Mouse (Mus musculus) hindbrain, postnatal 0 days (tissue): ENCODE data around the gene Slc7a11. TPM values are rescaled to one million over a fixed set of nuclear protein-coding genes. Genes with fewer than 3 reads are reported as not detected.

Source experiments
- ATAC-seq: fragments of 200-750 bp; cut with Nextera tagmentation; 2 replicates; pipeline ENCODE4 v1.8.0; 2017; ENCODE audit warnings: mild to moderate bottlenecking, moderate TSS enrichment, moderate library complexity
- DNase-seq: peaks from one replicate; pipeline ENCODE4 v3.0.0-alpha.2; 2015; ENCODE audit warnings: low spot score
- H3K27ac ChIP-seq: fragments of 300-500 bp; sonication (generic); 2 replicates; pipeline ENCODE4 v1.5.1; 2014; ENCODE audit warnings: mild to moderate bottlenecking
- H3K27me3 ChIP-seq: fragments of 300-500 bp; sonication (generic); 2 replicates; pipeline ENCODE4 v1.6.1; 2014; ENCODE audit warnings: low read length, mixed read lengths; ENCODE audit not compliant: insufficient read depth
- H3K36me3 ChIP-seq: fragments of 300-500 bp; sonication (generic); 2 replicates; pipeline ENCODE4 v1.6.1; 2014; ENCODE audit warnings: low read length, mixed read lengths; ENCODE audit not compliant: insufficient read depth
- H3K4me1 ChIP-seq: fragments of 300-500 bp; sonication (generic); 2 replicates; pipeline ENCODE4 v1.6.1; 2014; ENCODE audit warnings: antibody characterized with exemption, low read length, mixed read lengths; ENCODE audit not compliant: insufficient read depth
- H3K4me2 ChIP-seq: fragments of 300-500 bp; sonication (generic); 2 replicates; pipeline ENCODE4 v1.6.1; 2014; ENCODE audit warnings: low read depth, mild to moderate bottlenecking, low read length, moderate library complexity, mixed read lengths
- H3K4me3 ChIP-seq: fragments of 300-500 bp; sonication (generic); 2 replicates; pipeline ENCODE4 v1.5.1; 2014; ENCODE audit warnings: low read length
- H3K9ac ChIP-seq: fragments of 300-500 bp; sonication (generic); replicated peaks from 2 replicates; pipeline ENCODE4 v1.6.1; 2014; ENCODE audit warnings: mild to moderate bottlenecking, low read length, moderate library complexity, mixed read lengths
- H3K9me3 ChIP-seq: fragments of 300-500 bp; sonication (generic); 2 replicates; pipeline ENCODE4 v1.6.1; 2016; ENCODE audit warnings: low read length, mixed read lengths
- CTCF ChIP-seq: IDR thresholded peaks from 2 replicates; pipeline ENCODE4 v1.5.1; 2016; ENCODE audit warnings: antibody characterized with exemption, control low read depth, low read depth
- WGBS: fragments of 180-500 bp; shearing (Covaris S2); extraction: QIAGEN DNeasy Blood & Tissue Kit; methylation state at CpG from one replicate; pipeline ENCODE4 v1.1.7; 2014; 5-methylcytosine and 5-hydroxymethylcytosine counted together
- polyA plus RNA-seq: library from polyadenylated mRNA; unstranded; fragments of >200 nt; fragmentation: Nextera tagmentation; extraction: Ambion mirVana; gene quantifications from 2 replicates; pipeline ENCODE4 v1.2.1, GENCODE M21; 2015
- total RNA-seq: library from RNA; depleted of rRNA; stranded (reverse); fragments of >200 nt; gene quantifications from 2 replicates; pipeline ENCODE4 v1.2.3, GENCODE M21; 2014

Gene Slc7a11
- total and polyA plus RNA-seq, 2 experiments from 2014 or later, result 4.8 to 18.0 TPM

GRCm38 (mm10) chr3:50406771-50407170 lies 36.6 kb downstream of the Slc7a11 start:
- Histone ChIP-seq H3K27me3 (no peaks in the 10 kb centered on the region), H3K9me3 (no peaks in the 10 kb centered on the region), H3K4me2 (no peak overlapping the region), H3K9ac (no peak overlapping the region), H3K4me3 (no peak overlapping the region), H3K36me3 (no peaks in the 10 kb centered on the region), H3K4me1 (no peaks in the 10 kb centered on the region), H3K27ac (no peak overlapping the region)
- ATAC-seq (no peak), DNase-seq (no peak)
- no peak for TF ChIP-seq CTCF
- 85% methylated on average over 2 of the region's 2 CpGs for WGBS

GRCm38 (mm10) chr3:50405915-50406314 lies 37.5 kb downstream of the Slc7a11 start:
- H3K9me3 ChIP-seq, result no peaks in the 10 kb centered on the region
- ATAC-seq, result no peak
- no peaks in the 10 kb centered on the region for H3K27me3 ChIP-seq
- H3K9ac ChIP-seq, result no peak overlapping the region
- WGBS, result 91% methylated on average over 3 of the region's 3 CpGs
- no peaks in the 10 kb centered on the region for H3K36me3 ChIP-seq
- no peak overlapping the region for H3K27ac ChIP-seq
- no peak for TF ChIP-seq CTCF
- H3K4me2 ChIP-seq, result no peak overlapping the region
- DNase-seq, result no peak
- no peaks in the 10 kb centered on the region for H3K4me1 ChIP-seq
- H3K4me3 ChIP-seq, result no peak overlapping the region

GRCm38 (mm10) chr3:50388786-50389185 lies 54.6 kb downstream of the Slc7a11 start:
- no peak for DNase-seq
- Histone ChIP-seq H3K9me3 (peaks cover 9% of the 10 kb centered on the region), H3K36me3 (no peaks in the 10 kb centered on the region), H3K4me2 (no peak overlapping the region), H3K27ac (no peak overlapping the region), H3K9ac (no peak overlapping the region), H3K27me3 (no peaks in the 10 kb centered on the region), H3K4me3 (no peak overlapping the region), H3K4me1 (no peaks in the 10 kb centered on the region)
- 70% methylated on average over 6 of the region's 6 CpGs for WGBS
- TF ChIP-seq CTCF, result no peak
- no peak for ATAC-seq

- DNase-seq (no peak), ATAC-seq (no peak)
- TF ChIP-seq CTCF, result no peak
- Histone ChIP-seq H3K4me1 (no peaks in the 10 kb centered on the region), H3K27me3 (no peaks in the 10 kb centered on the region), H3K4me3 (no peak overlapping the region), H3K9ac (no peak overlapping the region), H3K27ac (no peak overlapping the region), H3K36me3 (no peaks in the 10 kb centered on the region), H3K9me3 (peaks cover 9% of the 10 kb centered on the region), H3K4me2 (no peak overlapping the region)
- 51% methylated on average over 9 of the region's 9 CpGs for WGBS
These were observed 55.1 kb downstream of the Slc7a11 start for GRCm38 (mm10) chr3:50388288-50388687.

GRCm38 (mm10) chr3:50387280-50387679 lies 56.1 kb downstream of the Slc7a11 start:
- no peaks in the 10 kb centered on the region for H3K36me3 ChIP-seq
- no peak for DNase-seq
- TF ChIP-seq CTCF, result no peak
- 46% methylated on average over 4 of the region's 4 CpGs for WGBS
- peaks cover 9% of the 10 kb centered on the region for H3K9me3 ChIP-seq
- ATAC-seq, result no peak
- H3K27me3 ChIP-seq, result no peaks in the 10 kb centered on the region
- no peak overlapping the region for H3K9ac ChIP-seq
- H3K4me1 ChIP-seq, result no peaks in the 10 kb centered on the region; the same call in 1 of the 2 replicates
- H3K4me2 ChIP-seq, result no peak overlapping the region
- no peak overlapping the region for H3K4me3 ChIP-seq
- H3K27ac ChIP-seq, result no peak overlapping the region

GRCm38 (mm10) chr3:50386561-50387221 lies 56.7 kb downstream of the Slc7a11 start:
- H3K4me3 ChIP-seq, result no peak overlapping the region
- peaks cover 9% of the 10 kb centered on the region for H3K9me3 ChIP-seq
- no peaks in the 10 kb centered on the region for H3K36me3 ChIP-seq
- H3K4me2 ChIP-seq, result no peak overlapping the region
- H3K27me3 ChIP-seq, result no peaks in the 10 kb centered on the region
- ATAC-seq (0 out of 2 replicates have a peak, but pooled peaks have one; percentile 27), DNase-seq (peak; percentile 37)
- H3K9ac ChIP-seq, result no peak overlapping the region
- H3K27ac ChIP-seq, result no peak overlapping the region
- no peaks in the 10 kb centered on the region; the same call in 1 of the 2 replicates for H3K4me1 ChIP-seq
- WGBS, result 67% methylated on average over 5 of the region's 5 CpGs
- no peak for TF ChIP-seq CTCF

- WGBS, result 42% methylated on average over 6 of the region's 6 CpGs
- H3K27ac ChIP-seq, result no peak overlapping the region
- H3K4me1 ChIP-seq, result no peaks in the 10 kb centered on the region; the same call in 1 of the 2 replicates
- no peak overlapping the region for H3K4me3 ChIP-seq
- no peak overlapping the region for H3K4me2 ChIP-seq
- peaks cover 9% of the 10 kb centered on the region for H3K9me3 ChIP-seq
- DNase-seq, result no peak
- no peak overlapping the region for H3K9ac ChIP-seq
- no peak for ATAC-seq
- H3K36me3 ChIP-seq, result no peaks in the 10 kb centered on the region
- TF ChIP-seq CTCF, result no peak
- no peaks in the 10 kb centered on the region for H3K27me3 ChIP-seq
These were observed 57.3 kb downstream of the Slc7a11 start for GRCm38 (mm10) chr3:50386066-50386465.
